Mouse (Mus musculus) cerebellum, adult 2 months (tissue): ENCODE results near the gene Olfr32.
"Not testable (repeated sequence)": the region's sequence is repeated elsewhere in the genome, so short reads cannot be mapped to it uniquely, and the experiment has no call there.

Experiments
- CTCF ChIP-seq: fragments of 200-500 bp; IDR thresholded peaks from 2 replicates; pipeline ENCODE4 v1.5.1; 2011; ENCODE audit warnings: low read depth, mild to moderate bottlenecking, control low read depth, low read length, moderate library complexity, borderline replicate concordance; ENCODE audit not compliant: insufficient read depth
- POLR2A ChIP-seq: fragments of 200-500 bp; IDR thresholded peaks from 2 replicates; pipeline ENCODE4 v1.6.1; 2011; ENCODE audit warnings: low read length, control low read depth, borderline replicate concordance; ENCODE audit not compliant: insufficient read depth

- TF ChIP-seq POLR2A, CTCF: not testable (repeated sequence)
These were observed 45.0 kb upstream of the Olfr32 start for GRCm38 (mm10) chr2:90187082-90187481.
